Mouse (Mus musculus) thymus, adult 2 months (tissue): Measurements from ENCODE around the gene Lax1. TPM values are rescaled to one million over a fixed set of nuclear protein-coding genes. Genes with fewer than 3 reads are reported as not detected.
"Not testable (repeated sequence)": the region's sequence is repeated elsewhere in the genome, so short reads cannot be mapped to it uniquely, and the experiment has no call there.

Experiments used
- DNase-seq: peaks from one replicate; pipeline ENCODE4 v3.0.0; 2021
- H3K27ac ChIP-seq: fragments of 200-500 bp; 2 replicates; pipeline ENCODE4 v1.5.1; 2012; ENCODE audit warnings: low read length, control low read depth; ENCODE audit not compliant: control insufficient read depth, insufficient read depth
- H3K27me3 ChIP-seq: fragments of 200-500 bp; 2 replicates; pipeline ENCODE4 v1.6.1; 2012; ENCODE audit warnings: mild to moderate bottlenecking, low read length, moderate library complexity, mixed read lengths; ENCODE audit not compliant: control insufficient read depth, insufficient read depth
- H3K36me3 ChIP-seq: fragments of 200-500 bp; 2 replicates; pipeline ENCODE4 v1.6.1; 2012; ENCODE audit warnings: mild to moderate bottlenecking, low read length, moderate library complexity; ENCODE audit not compliant: control insufficient read depth, insufficient read depth
- H3K4me1 ChIP-seq: fragments of 200-500 bp; replicated peaks from 2 replicates; pipeline ENCODE4 v1.6.1; 2012; ENCODE audit warnings: low read length; ENCODE audit not compliant: control insufficient read depth, insufficient read depth
- H3K4me3 ChIP-seq: fragments of 200-500 bp; 2 replicates; pipeline ENCODE4 v1.5.1; 2012; ENCODE audit warnings: mild to moderate bottlenecking, low read length, control low read depth, moderate library complexity; ENCODE audit not compliant: control insufficient read depth, insufficient read depth
- CTCF ChIP-seq: fragments of 200-500 bp; IDR thresholded peaks from 2 replicates; pipeline ENCODE4 v1.5.1; 2012; ENCODE audit warnings: mild to moderate bottlenecking, control low read depth, low read length, moderate library complexity, borderline replicate concordance; ENCODE audit not compliant: control insufficient read depth, poor library complexity, insufficient read depth; ENCODE audit errors: extremely low read depth
- POLR2A ChIP-seq: fragments of 200-500 bp; IDR thresholded peaks from 2 replicates; pipeline ENCODE4 v1.6.1; 2012; ENCODE audit warnings: mild to moderate bottlenecking, low read length, control low read depth, moderate library complexity; ENCODE audit not compliant: control insufficient read depth, poor library complexity, insufficient read depth; ENCODE audit errors: extremely low read depth
- WGBS: fragments of 180-500 bp; shearing (Covaris S2); methylation state at CpG from one replicate; pipeline ENCODE4 v1.1.7; 2018; 5-methylcytosine and 5-hydroxymethylcytosine counted together
- polyA plus RNA-seq: library from polyadenylated mRNA; depleted of rRNA; stranded (reverse); fragments of >200 nt; gene quantifications from 2 replicates; pipeline ENCODE4 v1.2.3, GENCODE M21; 2012

Gene Lax1
- polyA plus RNA-seq, 1 experiment = 21.9 TPM

DNA sequence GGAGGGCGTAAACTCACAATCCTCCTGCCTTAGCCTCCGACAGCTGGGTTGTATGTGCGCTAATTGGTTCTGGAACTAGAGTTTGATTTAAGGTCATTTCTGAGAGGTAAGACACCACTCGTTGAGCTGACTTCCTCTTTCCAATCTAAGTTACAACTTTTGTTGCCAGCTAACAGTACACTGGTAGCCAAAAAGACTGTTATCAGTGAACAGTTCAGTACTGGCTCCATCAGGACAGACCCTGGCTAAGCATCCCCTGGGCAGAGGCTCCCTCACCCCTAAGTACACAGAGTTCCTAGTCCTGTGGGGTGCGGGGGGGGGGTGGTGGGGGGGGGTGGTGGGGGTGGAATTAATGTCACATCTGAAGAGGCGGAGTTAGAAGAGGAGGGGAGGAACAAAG, 21.0 kb upstream of the Lax1 start:
- no peak for TF ChIP-seq POLR2A
- TF ChIP-seq CTCF = no peak
- WGBS = 67% methylated on average over 6 of the region's 6 CpGs

DNA sequence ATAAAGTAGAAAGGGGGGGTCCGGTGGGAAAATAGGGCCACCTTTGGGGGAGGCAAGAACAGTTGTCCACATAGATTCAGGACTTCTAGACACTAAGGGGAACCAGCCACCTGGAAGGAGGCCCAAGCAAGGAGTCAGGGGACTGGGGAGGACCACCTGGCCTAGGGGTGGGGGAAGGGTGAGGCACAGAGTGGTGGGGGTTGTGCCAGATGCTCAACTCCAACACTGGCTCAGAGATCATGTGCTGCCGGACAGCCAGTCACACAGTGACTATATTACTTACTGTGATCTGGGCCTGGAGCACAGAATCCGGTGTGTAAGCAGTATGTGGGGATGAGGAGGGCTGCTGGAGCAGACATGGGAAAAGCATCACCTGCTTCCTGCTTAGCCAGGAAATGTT, 19.4 kb upstream of the Lax1 start:
- no peaks in the 10 kb centered on the region for H3K36me3 ChIP-seq
- H3K27me3 ChIP-seq = no peaks in the 10 kb centered on the region
- no peak overlapping the region for H3K27ac ChIP-seq
- H3K4me3 ChIP-seq = no peak overlapping the region
- TF ChIP-seq POLR2A = no peak
- TF ChIP-seq CTCF = no peak
- H3K4me1 ChIP-seq = peaks cover 19% of the 10 kb centered on the region
- peak; percentile 14 for DNase-seq
- 82% methylated on average over 3 of the region's 3 CpGs for WGBS

More for the DNA sequence above, 21.0 kb upstream of the Lax1 start:
- Histone ChIP-seq H3K27me3 (no peaks in the 10 kb centered on the region), H3K27ac (no peak overlapping the region), H3K4me3 (no peak overlapping the region), H3K36me3 (no peaks in the 10 kb centered on the region), H3K4me1 (peaks cover 19% of the 10 kb centered on the region)
- no peak for DNase-seq

DNA sequence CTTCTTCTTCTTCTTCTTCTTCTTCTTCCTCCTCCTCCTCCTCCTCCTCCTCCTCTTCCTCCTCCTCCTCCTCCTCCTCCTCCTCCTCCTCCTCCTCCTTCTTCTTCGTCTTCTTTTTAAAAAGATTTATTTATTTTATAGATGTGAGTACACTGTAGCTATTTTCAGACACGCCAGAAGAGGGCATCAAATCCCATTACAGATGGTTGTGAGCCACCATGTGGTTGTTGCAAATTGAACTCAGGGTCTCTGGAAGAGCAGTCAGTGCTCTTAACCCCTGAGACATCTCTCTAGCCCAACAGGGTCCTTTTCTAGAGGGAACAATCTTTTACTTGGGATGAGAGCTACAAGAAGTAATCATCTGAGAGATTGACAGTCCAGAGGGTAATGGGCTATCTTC, 11.9 kb upstream of the Lax1 start:
- peak; percentile 46 for DNase-seq
- not testable (repeated sequence) for H3K27ac ChIP-seq, H3K4me3 ChIP-seq, H3K27me3 ChIP-seq, H3K4me1 ChIP-seq, H3K36me3 ChIP-seq
- WGBS = 29% methylated on average over 1 of the region's 2 CpGs

DNA sequence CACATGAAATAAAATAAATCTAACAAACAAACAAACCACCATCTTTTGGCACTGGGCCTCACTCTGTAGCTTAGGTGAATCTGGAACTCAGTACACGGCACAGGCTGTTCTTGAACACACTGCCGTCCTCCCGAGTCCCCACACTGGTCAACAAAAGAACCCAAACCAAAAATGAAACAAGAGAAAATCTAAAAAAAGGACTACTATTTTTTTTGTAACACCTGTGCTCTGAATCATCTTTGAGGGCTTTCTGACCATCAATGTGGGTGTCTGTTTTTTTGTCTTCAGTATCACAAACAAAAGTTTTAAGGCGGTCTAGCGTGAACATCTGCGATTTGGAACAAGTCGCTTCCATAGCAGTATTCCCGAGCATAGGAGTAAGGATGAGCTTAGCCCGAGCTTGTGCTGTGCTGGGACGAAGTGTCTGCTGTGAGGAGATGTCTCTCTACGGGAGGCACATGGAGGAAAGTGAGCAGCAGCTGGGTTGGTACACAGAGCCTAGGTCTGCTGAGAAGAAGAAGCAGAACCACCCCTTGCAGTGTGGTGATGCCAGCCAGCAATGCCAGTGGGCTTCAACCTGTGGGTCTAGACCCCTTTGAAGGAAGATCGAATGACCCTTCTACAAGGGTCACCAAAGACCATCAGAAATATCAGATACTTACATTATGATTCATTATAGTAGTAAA, 8.2 kb upstream of the Lax1 start:
- 92% methylated on average over 12 of the region's 12 CpGs for WGBS
- no peak for TF ChIP-seq CTCF
- TF ChIP-seq POLR2A = no peak
- Histone ChIP-seq H3K27ac (no peak overlapping the region), H3K36me3 (no peaks in the 10 kb centered on the region), H3K27me3 (no peaks in the 10 kb centered on the region), H3K4me1 (peaks cover 21% of the 10 kb centered on the region), H3K4me3 (no peak overlapping the region)
- DNase-seq = no peak

DNA sequence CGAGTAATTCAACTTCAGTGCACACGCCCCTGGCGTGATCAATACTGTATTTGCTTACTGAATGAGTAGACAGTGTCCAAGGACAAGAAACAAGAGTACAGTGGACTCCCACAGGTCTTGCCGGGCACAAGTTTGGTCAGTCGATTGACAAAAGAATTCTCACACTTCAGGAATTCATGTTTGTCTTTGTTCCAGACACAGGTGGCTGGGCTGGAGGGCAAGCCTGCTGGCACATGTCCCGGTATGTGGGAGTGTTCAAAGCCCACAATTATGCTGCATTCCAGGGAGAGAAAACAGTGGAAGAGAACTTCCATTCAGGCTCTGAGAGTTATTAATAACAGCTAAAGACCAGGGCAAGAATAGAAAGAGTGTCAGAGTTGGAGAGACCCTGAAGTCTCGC, 6.0 kb upstream of the Lax1 start:
- no peak overlapping the region for H3K4me3 ChIP-seq
- no peaks in the 10 kb centered on the region for H3K27me3 ChIP-seq
- H3K4me1 ChIP-seq = peaks cover 30% of the 10 kb centered on the region
- no peak overlapping the region for H3K27ac ChIP-seq
- no peak for TF ChIP-seq CTCF
- TF ChIP-seq POLR2A = no peak
- no peaks in the 10 kb centered on the region for H3K36me3 ChIP-seq
- no peak for DNase-seq
- WGBS = 78% methylated on average over 7 of the region's 7 CpGs

DNA sequence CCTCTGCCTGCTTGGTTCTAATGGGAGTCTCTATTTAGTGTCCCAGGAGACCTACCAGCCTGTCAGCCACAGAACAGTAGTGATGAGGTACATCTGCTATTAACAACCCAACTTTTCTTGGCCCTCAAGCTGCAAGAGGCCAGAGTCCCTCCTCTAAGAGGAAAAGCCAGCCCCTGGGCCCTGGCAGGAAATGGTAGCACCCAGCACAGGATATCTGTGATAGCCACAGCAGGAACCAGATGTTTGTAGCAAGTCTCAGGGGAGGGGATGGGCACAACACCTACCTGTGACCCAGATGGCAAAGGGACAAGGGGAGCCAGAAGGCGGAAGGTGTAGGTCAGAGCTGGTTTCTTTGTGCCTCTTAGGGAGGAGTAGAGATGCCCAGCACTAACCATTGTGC, 5.0 kb upstream of the Lax1 start:
- 56% methylated on average over 1 of the region's 1 CpGs for WGBS
- peak; percentile 13 for DNase-seq
- TF ChIP-seq POLR2A = no peak
- TF ChIP-seq CTCF = no peak
- H3K27me3 ChIP-seq = no peaks in the 10 kb centered on the region
- no peak overlapping the region for H3K4me3 ChIP-seq
- no peaks in the 10 kb centered on the region for H3K36me3 ChIP-seq
- H3K4me1 ChIP-seq = peaks cover 36% of the 10 kb centered on the region
- no peak overlapping the region; the same call in 1 of the 2 replicates for H3K27ac ChIP-seq

DNA sequence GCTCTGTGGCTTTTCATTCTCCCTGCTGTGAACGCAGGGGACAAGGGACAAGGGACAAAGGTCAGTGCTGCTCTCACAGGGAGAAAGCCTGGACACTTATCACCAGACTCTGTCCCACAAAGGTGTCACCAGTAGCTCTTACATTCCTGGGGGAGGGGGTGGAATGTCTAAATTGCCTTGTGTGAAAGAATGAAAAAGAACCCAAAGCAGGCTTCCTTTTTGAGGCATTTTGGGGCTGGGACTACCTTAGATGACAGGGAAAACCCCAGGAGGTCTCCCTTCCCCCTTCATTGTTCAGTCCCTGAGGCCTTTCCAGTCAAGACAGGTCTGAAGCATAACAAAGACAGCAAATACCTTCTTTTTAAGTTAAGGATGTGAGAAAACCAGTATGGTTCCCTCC, 4.4 kb upstream of the Lax1 start:
- no peak for DNase-seq
- TF ChIP-seq POLR2A (no peak), CTCF (no peak)
- Histone ChIP-seq H3K36me3 (no peaks in the 10 kb centered on the region), H3K4me3 (no peak overlapping the region), H3K27me3 (no peaks in the 10 kb centered on the region), H3K4me1 (peaks cover 40% of the 10 kb centered on the region), H3K27ac (no peak overlapping the region)
- 72% methylated on average over 1 of the region's 1 CpGs for WGBS
